Mouse (Mus musculus) ES-Bruce4 (cell line): ENCODE measurements around the gene Snapc3. TPM values are rescaled to one million over a fixed set of nuclear protein-coding genes. Genes with fewer than 3 reads are reported as not detected.
A peak's percentile ranks its signal among the peaks of the same experiment; 100 is the strongest.

Experiments
- H3K27ac ChIP-seq: 2 replicates; pipeline ENCODE4 v1.5.1; 2012; ENCODE audit warnings: low read length, inconsistent platforms; ENCODE audit not compliant: insufficient read depth
- H3K27me3 ChIP-seq: 2 replicates; pipeline ENCODE4 v1.6.1; 2012; ENCODE audit warnings: mild to moderate bottlenecking, low read length, inconsistent platforms; ENCODE audit not compliant: control insufficient read depth, poor library complexity, insufficient read depth, severe bottlenecking
- H3K36me3 ChIP-seq: 2 replicates; pipeline ENCODE4 v1.6.1; 2012; ENCODE audit warnings: inconsistent platforms, mild to moderate bottlenecking, low read length, moderate library complexity; ENCODE audit not compliant: control insufficient read depth, poor library complexity, insufficient read depth, severe bottlenecking
- H3K4me1 ChIP-seq: one replicate; pipeline ENCODE4 v1.8.1; 2011; ENCODE audit warnings: low read length; ENCODE audit not compliant: control insufficient read depth, insufficient read depth
- H3K4me3 ChIP-seq: 2 replicates; pipeline ENCODE4 v1.5.1; 2011; ENCODE audit warnings: low read depth, mild to moderate bottlenecking, low read length
- H3K9ac ChIP-seq: 2 replicates; pipeline ENCODE4 v1.6.1; 2012; ENCODE audit warnings: low read depth, mild to moderate bottlenecking, inconsistent platforms; ENCODE audit not compliant: poor library complexity, severe bottlenecking
- H3K9me3 ChIP-seq: replicated peaks from 2 replicates; pipeline ENCODE4 v1.6.1; 2012; ENCODE audit warnings: mild to moderate bottlenecking, low read length, inconsistent platforms; ENCODE audit not compliant: control insufficient read depth, poor library complexity, insufficient read depth, severe bottlenecking
- CTCF ChIP-seq: IDR thresholded peaks from one replicate; pipeline ENCODE4 v1.8.1; 2011; ENCODE audit warnings: low read depth, low read length
- EP300 ChIP-seq: IDR thresholded peaks from 2 replicates; pipeline ENCODE4 v1.6.1; 2011; ENCODE audit warnings: low read depth, low read length; ENCODE audit not compliant: insufficient read depth
- POLR2A ChIP-seq: IDR thresholded peaks from one replicate; pipeline ENCODE4 v1.8.1; 2011; ENCODE audit warnings: low read length; ENCODE audit not compliant: insufficient read depth
- polyA plus RNA-seq: library from polyadenylated mRNA; stranded (reverse); fragments of >200 nt; gene quantifications from 2 replicates; pipeline ENCODE4 v1.2.4, GENCODE M21; 2011; ENCODE audit warnings: low read depth; ENCODE audit not compliant: missing spikeins, insufficient read depth, insufficient read length

Gene Snapc3
- polyA plus RNA-seq, 1 experiment: 48.6 TPM

- Histone ChIP-seq H3K27me3 (no peaks in the 10 kb centered on the region), H3K9me3 (no peaks in the 10 kb centered on the region), H3K36me3 (peaks cover 30% of the 10 kb centered on the region), H3K9ac (no peak overlapping the region), H3K4me1 (peaks cover 2% of the 10 kb centered on the region), H3K4me3 (no peak overlapping the region), H3K27ac (no peak overlapping the region)
- TF ChIP-seq EP300: no peak
- no peak for TF ChIP-seq CTCF
- no peak for TF ChIP-seq POLR2A
Measured at GRCm38 (mm10) chr4:83423641-83424040, 6.1 kb downstream of the Snapc3 start.

- Histone ChIP-seq H3K4me1 (peaks cover 2% of the 10 kb centered on the region), H3K27ac (no peak overlapping the region), H3K27me3 (no peaks in the 10 kb centered on the region), H3K9me3 (no peaks in the 10 kb centered on the region), H3K4me3 (no peak overlapping the region), H3K36me3 (peaks cover 31% of the 10 kb centered on the region), H3K9ac (no peak overlapping the region)
- no peak for TF ChIP-seq EP300
- TF ChIP-seq CTCF: no peak
- TF ChIP-seq POLR2A: no peak
Measured at GRCm38 (mm10) chr4:83425119-83425518, 7.6 kb downstream of the Snapc3 start.

DNA sequence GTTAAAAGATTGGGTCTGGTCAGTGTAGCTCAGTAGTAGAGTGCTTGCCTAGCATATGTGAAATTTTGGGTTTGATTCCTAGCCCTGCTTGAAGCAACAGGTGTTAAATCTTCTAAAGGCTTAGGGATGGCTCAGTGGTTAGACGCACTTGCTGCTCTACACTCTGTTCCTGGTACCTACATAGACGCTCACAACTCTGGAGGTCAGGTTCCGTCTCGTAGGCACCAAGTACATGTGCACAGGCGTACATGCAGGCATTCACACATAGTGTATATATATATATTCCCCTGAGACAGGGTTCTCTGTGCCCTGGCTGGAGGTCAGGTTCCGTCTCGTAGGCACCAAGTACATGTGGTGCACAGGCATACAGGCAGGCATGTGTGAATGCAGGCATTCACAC is 9.6 kb downstream of the Snapc3 start:
- H3K36me3 ChIP-seq: peaks cover 36% of the 10 kb centered on the region

GRCm38 (mm10) chr4:83427696-83428095 is 10.2 kb downstream of the Snapc3 start:
- H3K4me3 ChIP-seq: no peak overlapping the region
- H3K4me1 ChIP-seq: peaks cover 2% of the 10 kb centered on the region
- H3K27me3 ChIP-seq: no peaks in the 10 kb centered on the region
- TF ChIP-seq EP300 (no peak), CTCF (no peak), POLR2A (no peak)
- peak overlapping the region; percentile 30; the same call in 1 of the 2 replicates for H3K27ac ChIP-seq
- no peaks in the 10 kb centered on the region for H3K9me3 ChIP-seq
- no peak overlapping the region for H3K9ac ChIP-seq
- peaks cover 37% of the 10 kb centered on the region for H3K36me3 ChIP-seq

More for the DNA sequence above, 9.6 kb downstream of the Snapc3 start:
- Histone ChIP-seq H3K4me1 (peaks cover 2% of the 10 kb centered on the region), H3K9me3 (no peaks in the 10 kb centered on the region), H3K27ac (no peak overlapping the region), H3K4me3 (no peak overlapping the region), H3K27me3 (no peaks in the 10 kb centered on the region), H3K9ac (no peak overlapping the region)
- no peak for TF ChIP-seq EP300
- TF ChIP-seq CTCF: no peak
- no peak for TF ChIP-seq POLR2A

- Histone ChIP-seq H3K27me3 (no peaks in the 10 kb centered on the region), H3K36me3 (peaks cover 44% of the 10 kb centered on the region), H3K9ac (no peak overlapping the region), H3K9me3 (no peaks in the 10 kb centered on the region; the same call in 1 of the 2 replicates), H3K27ac (peak overlapping the region; percentile 55), H3K4me1 (peaks cover 2% of the 10 kb centered on the region), H3K4me3 (no peak overlapping the region)
- peak; percentile 33 for TF ChIP-seq CTCF
- TF ChIP-seq POLR2A: no peak
- no peak for TF ChIP-seq EP300
Measured at GRCm38 (mm10) chr4:83428845-83429244, 11.3 kb downstream of the Snapc3 start.

DNA sequence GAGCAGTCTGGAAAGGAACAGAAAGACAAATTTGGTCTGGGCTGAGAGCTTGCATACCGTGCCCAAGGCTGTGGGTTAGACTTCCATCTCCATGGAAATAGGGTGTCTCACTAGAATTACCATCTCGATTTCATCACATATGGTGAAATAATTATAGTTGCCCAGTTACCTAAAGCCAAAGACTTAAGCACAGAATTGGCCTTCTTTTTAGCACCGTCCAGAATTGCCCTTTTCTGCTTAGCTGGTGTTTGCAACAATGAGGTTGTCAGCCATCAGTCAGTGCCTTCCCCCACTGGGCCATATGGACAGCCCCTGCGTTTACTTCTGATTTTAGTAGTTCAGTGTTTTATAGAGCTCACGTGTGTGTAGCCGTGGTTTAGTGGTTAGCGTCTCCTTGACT is 14.4 kb downstream of the Snapc3 start:
- no peak overlapping the region for H3K9ac ChIP-seq
- H3K27ac ChIP-seq: peak overlapping the region; percentile 49; the same call in 1 of the 2 replicates
- no peaks in the 10 kb centered on the region; the same call in 1 of the 2 replicates for H3K9me3 ChIP-seq
- no peaks in the 10 kb centered on the region for H3K4me1 ChIP-seq
- H3K36me3 ChIP-seq: peaks cover 58% of the 10 kb centered on the region
- no peak for TF ChIP-seq EP300
- TF ChIP-seq POLR2A: no peak
- no peak for TF ChIP-seq CTCF
- H3K4me3 ChIP-seq: no peak overlapping the region
- H3K27me3 ChIP-seq: no peaks in the 10 kb centered on the region
